Mouse (Mus musculus): ENCODE results near the gene Galnt10.
A peak's percentile ranks its signal among the peaks of the same experiment; 100 is the strongest.

Galnt10 gene

GRCm38 (mm10) chr11:57778349-57778748, 133.1 kb downstream of the Galnt10 start:
- peak in 1 of 2 experiments; percentile 78 for DNase-seq (ENCODE audit: inconsistent age in 2 of 2, low spot score in 1 of 2)

- DNase-seq (ENCODE audit: inconsistent age in 2 of 2, low spot score in 1 of 2): no peak
Measured at GRCm38 (mm10) chr11:57779824-57780223, 134.6 kb downstream of the Galnt10 start.

GRCm38 (mm10) chr11:57786616-57787418, 141.6 kb downstream of the Galnt10 start:
- DNase-seq (ENCODE audit: inconsistent age in 2 of 2, low spot score in 1 of 2): peak; percentile 43 to 71

- DNase-seq (ENCODE audit: inconsistent age in 2 of 2, low spot score in 1 of 2): peak; percentile 67 to 87
Measured at GRCm38 (mm10) chr11:57787913-57788312, 142.7 kb downstream of the Galnt10 start.

- DNase-seq (ENCODE audit: inconsistent age in 2 of 2, low spot score in 1 of 2): no peak
Measured at GRCm38 (mm10) chr11:57790866-57791535, 145.8 kb downstream of the Galnt10 start.

GRCm38 (mm10) chr11:57795086-57795485, 149.8 kb downstream of the Galnt10 start:
- DNase-seq (ENCODE audit: inconsistent age in 2 of 2, low spot score in 1 of 2): no peak

GRCm38 (mm10) chr11:57797828-57798227, 152.6 kb downstream of the Galnt10 start:
- no peak for DNase-seq (ENCODE audit: inconsistent age in 2 of 2, low spot score in 1 of 2)

- DNase-seq (ENCODE audit: inconsistent age in 2 of 2, low spot score in 1 of 2): no peak
Measured at GRCm38 (mm10) chr11:57799456-57799855, 154.2 kb downstream of the Galnt10 start.

GRCm38 (mm10) chr11:57800266-57800951, 155.2 kb downstream of the Galnt10 start:
- DNase-seq (ENCODE audit: inconsistent age in 2 of 2, low spot score in 1 of 2): peak in 1 of 2 experiments; percentile 54

GRCm38 (mm10) chr11:57800971-57801765, 155.9 kb downstream of the Galnt10 start, which contains the start of gene Sap30l:
Gene Sap30l, plus strand, starts transcription at chr11:57801637.
- peak; percentile 97 to 99 for DNase-seq (ENCODE audit: inconsistent age in 2 of 2, low spot score in 1 of 2)

- peak; percentile 75 to 87 for DNase-seq (ENCODE audit: inconsistent age in 2 of 2, low spot score in 1 of 2)
Measured at GRCm38 (mm10) chr11:57801766-57802510, 156.7 kb downstream of the Galnt10 start.

GRCm38 (mm10) chr11:57802511-57802870, 157.2 kb downstream of the Galnt10 start:
- peak; percentile 57 to 85 for DNase-seq (ENCODE audit: inconsistent age in 2 of 2, low spot score in 1 of 2)

GRCm38 (mm10) chr11:57805047-57805446, 159.8 kb downstream of the Galnt10 start:
- no peak for DNase-seq (ENCODE audit: inconsistent age in 2 of 2, low spot score in 1 of 2)

GRCm38 (mm10) chr11:57809017-57809731, 163.9 kb downstream of the Galnt10 start:
- no peak for DNase-seq (ENCODE audit: inconsistent age in 2 of 2, low spot score in 1 of 2)

- no peak for DNase-seq (ENCODE audit: inconsistent age in 2 of 2, low spot score in 1 of 2)
Measured at GRCm38 (mm10) chr11:57809732-57810098, 164.5 kb downstream of the Galnt10 start.

GRCm38 (mm10) chr11:57811006-57811405, 165.8 kb downstream of the Galnt10 start:
- no peak for DNase-seq (ENCODE audit: inconsistent age in 2 of 2, low spot score in 1 of 2)

GRCm38 (mm10) chr11:57812212-57812611, 167.0 kb downstream of the Galnt10 start:
- DNase-seq (ENCODE audit: inconsistent age in 2 of 2, low spot score in 1 of 2): no peak

GRCm38 (mm10) chr11:57813641-57814040, 168.4 kb downstream of the Galnt10 start:
- DNase-seq (ENCODE audit: inconsistent age in 2 of 2, low spot score in 1 of 2): no peak

- DNase-seq (ENCODE audit: inconsistent age in 2 of 2, low spot score in 1 of 2): no peak
Measured at GRCm38 (mm10) chr11:57818189-57818588, 172.9 kb downstream of the Galnt10 start.
